Mouse (Mus musculus) G1E (cell line): Measurements from ENCODE around the gene Myo1d.

Experiments used
- CTCF ChIP-seq: IDR thresholded peaks from 2 replicates; pipeline ENCODE4 v1.5.1; 2012; ENCODE audit warnings: low read depth, low read length, inconsistent platforms, mixed read lengths
- GATA1 ChIP-seq: IDR thresholded peaks from 2 replicates; pipeline ENCODE4 v1.6.1; 2012; ENCODE audit warnings: borderline replicate concordance, low read length, inconsistent platforms, mixed read lengths
- TAL1 ChIP-seq: conservative IDR thresholded peaks from 2 replicates; pipeline ENCODE4 v1.6.1; 2012; ENCODE audit warnings: low read depth, low read length, inconsistent platforms, mixed read lengths

GRCm38 (mm10) chr11:80477341-80478199, 302.3 kb downstream of the Myo1d start:
- TF ChIP-seq CTCF (no peak), GATA1 (no peak), TAL1 (no peak)
